ENCODE assay signal across 7 mouse cellular contexts in genomic region chr17:35822964-35823937, GRCm38 (mm10). TPM values are rescaled to one million over a fixed set of nuclear protein-coding genes. Genes with fewer than 3 reads are reported as not detected.
DNase-seq lines count a peak whose midpoint lies in the region; ATAC-seq lines count a peak whose summit lies in the region.

Flot1 (plus strand) TSS chr17:35823230.

- H3K27me3 ChIP-seq in intestine, embryonic 15.5 days (replicated peaks) = no peaks in the 10 kb centered on the region
- 0 out of 2 replicates have a peak, but pooled peaks cover 2% of the 10 kb centered on the region for H3K27me3 ChIP-seq in limb, embryonic 11.5 days (ENCODE audit: control insufficient read depth, insufficient read depth, low read length)
- H3K27me3 ChIP-seq in midbrain, embryonic 13.5 days = peaks cover 26% of the 10 kb centered on the region

- H3K9me3 ChIP-seq in intestine, embryonic 15.5 days = no peaks in the 10 kb centered on the region
- H3K9me3 ChIP-seq in limb, embryonic 11.5 days (ENCODE audit: control insufficient read depth, low read length) = no peaks in the 10 kb centered on the region
- H3K9me3 ChIP-seq in midbrain, embryonic 13.5 days = no peaks in the 10 kb centered on the region

- H3K9ac ChIP-seq in intestine, embryonic 15.5 days = peak within 1 kb of the TSS; percentile 80
- peak within 1 kb of the TSS; percentile 76 for H3K9ac ChIP-seq in limb, embryonic 11.5 days (ENCODE audit: low read length)
- H3K9ac ChIP-seq in midbrain, embryonic 13.5 days (replicated peaks) = peak within 1 kb of the TSS; percentile 80

- H3K27ac ChIP-seq in intestine, embryonic 15.5 days = peak within 1 kb of the TSS; percentile 87
- H3K27ac ChIP-seq in limb, embryonic 11.5 days (replicated peaks; ENCODE audit: low read depth, low read length) = peak within 1 kb of the TSS; percentile 77; the same call in 1 of the 2 replicates
- H3K27ac ChIP-seq in midbrain, embryonic 13.5 days = peak within 1 kb of the TSS; percentile 89

- peak within 1 kb of the TSS; percentile 74 for H3K4me3 ChIP-seq in intestine, embryonic 15.5 days (replicated peaks)
- H3K4me3 ChIP-seq in limb, embryonic 11.5 days (ENCODE audit: low read depth, low read length) = peak within 1 kb of the TSS; percentile 66
- peak within 1 kb of the TSS; percentile 66 for H3K4me3 ChIP-seq in midbrain, embryonic 13.5 days (replicated peaks)

- ATAC-seq in intestine, embryonic 15.5 days = peak; percentile 87
- peak; percentile 88 for ATAC-seq in limb, embryonic 11.5 days (ENCODE audit: insufficient number of reproducible peaks, low FRiP score, low TSS enrichment, low read depth)
- peak; percentile 90 for ATAC-seq in midbrain, embryonic 13.5 days

- DNase-seq in adrenal gland, postnatal 10 days = peak; percentile 90
- peak; percentile 79 for DNase-seq in embryo, embryonic 11.5 days (ENCODE audit: low read depth, low spot score)
- DNase-seq in gastrocnemius, postnatal 36 days = peak; percentile 83
- peak; percentile 91 for DNase-seq in limb, embryonic 11.5 days (ENCODE audit: low spot score)
- peak; percentile 63 to 79 for DNase-seq in spleen, adult 18-20 months

- H3K36me3 ChIP-seq in intestine, embryonic 15.5 days = 0 out of 2 replicates have a peak, but pooled peaks cover 6% of the 10 kb centered on the region
- peaks cover 16% of the 10 kb centered on the region; the same call in 1 of the 2 replicates for H3K36me3 ChIP-seq in limb, embryonic 11.5 days (ENCODE audit: control insufficient read depth, insufficient read depth, low read length)
- H3K36me3 ChIP-seq in midbrain, embryonic 13.5 days = peaks cover 28% of the 10 kb centered on the region

- WGBS in intestine, embryonic 15.5 days = under 1% methylated on average over 41 of the region's 47 CpGs
- WGBS in limb, embryonic 11.5 days = under 1% methylated on average over 44 of the region's 47 CpGs
- WGBS in midbrain, embryonic 13.5 days = under 1% methylated on average over 45 of the region's 47 CpGs

- peaks cover 19% of the 10 kb centered on the region for H3K4me1 ChIP-seq in intestine, embryonic 15.5 days (replicated peaks)
- peaks cover 6% of the 10 kb centered on the region; the same call in 1 of the 2 replicates for H3K4me1 ChIP-seq in limb, embryonic 11.5 days (ENCODE audit: control insufficient read depth, insufficient read depth, low read length)
- peaks cover 33% of the 10 kb centered on the region for H3K4me1 ChIP-seq in midbrain, embryonic 13.5 days (replicated peaks)

- intact Hi-C loops in gastrocnemius, postnatal 36 days (cut with DNase I) = loop anchor here (5.0 kb wide), 1 partner anchor 364 kb away; no protein-coding TSS in a partner anchor

- H3K4me2 ChIP-seq in intestine, embryonic 15.5 days (replicated peaks) = peak within 1 kb of the TSS; percentile 91
- peak within 1 kb of the TSS; percentile 92 for H3K4me2 ChIP-seq in limb, embryonic 11.5 days (ENCODE audit: low read depth, severe bottlenecking)
- peak within 1 kb of the TSS; percentile 87 for H3K4me2 ChIP-seq in midbrain, embryonic 13.5 days (replicated peaks)

RNA-seq across cellular contexts. Expression of gene Flot1, which starts in this region (rescaled TPM):
- total RNA-seq in adrenal gland, postnatal 10 days (2021) = 10 to 100 TPM; 54.6 to 70.8 TPM
- 10 to 100 TPM; 44.0 to 44.1 TPM for total RNA-seq in gastrocnemius, postnatal 36 days (2021)
- polyA plus RNA-seq in intestine, embryonic 15.5 days (2015; fragmentation: Nextera tagmentation; extraction: Ambion mirVana) = 49.1 and 49.4 TPM in 2 replicates
- polyA plus RNA-seq in limb, embryonic 11.5 days (2014; fragmentation: Nextera tagmentation; extraction: Ambion mirVana) = 47.1 and 47.8 TPM in 2 replicates
- polyA plus RNA-seq in midbrain, embryonic 13.5 days (2015; fragmentation: Nextera tagmentation; extraction: Ambion mirVana) = 59.6 and 67.4 TPM in 2 replicates

Comparison
In these comparisons a context has a peak if more than half of its experiments do, and no peak if none do; other contexts are left out.
1. Peak in every context shown above with its lines: DNase-seq, ATAC-seq, H3K4me3 ChIP-seq and H3K27ac ChIP-seq.